Mouse (Mus musculus) forebrain, embryonic 13.5 days (tissue): ENCODE results near the gene Uhrf1. TPM values are rescaled to one million over a fixed set of nuclear protein-coding genes. Genes with fewer than 3 reads are reported as not detected.

ENCODE experiments used
- ATAC-seq: fragments of 200-750 bp; cut with Nextera tagmentation; 2 replicates; pipeline ENCODE4 v1.8.0; 2017
- H3K27ac ChIP-seq: fragments of 300-500 bp; sonication (generic); 2 replicates; pipeline ENCODE4 v1.5.1; 2015; ENCODE audit warnings: inconsistent platforms, mild to moderate bottlenecking, moderate library complexity
- H3K27me3 ChIP-seq: fragments of 300-500 bp; sonication (generic); 2 replicates; pipeline ENCODE4 v1.6.1; 2015; ENCODE audit warnings: mild to moderate bottlenecking, inconsistent platforms
- H3K36me3 ChIP-seq: fragments of 300-500 bp; sonication (generic); 2 replicates; pipeline ENCODE4 v1.6.1; 2015; ENCODE audit warnings: mild to moderate bottlenecking, inconsistent platforms; ENCODE audit not compliant: poor library complexity, severe bottlenecking
- H3K4me1 ChIP-seq: fragments of 300-500 bp; sonication (generic); 2 replicates; pipeline ENCODE4 v1.6.1; 2015; ENCODE audit warnings: inconsistent platforms
- H3K4me2 ChIP-seq: fragments of 300-500 bp; sonication (generic); 2 replicates; pipeline ENCODE4 v1.6.1; 2015; ENCODE audit warnings: inconsistent platforms, mild to moderate bottlenecking, moderate library complexity
- H3K4me3 ChIP-seq: fragments of 300-500 bp; sonication (generic); 2 replicates; pipeline ENCODE4 v1.5.1; 2015; ENCODE audit warnings: mild to moderate bottlenecking, inconsistent platforms
- H3K9ac ChIP-seq: fragments of 300-500 bp; sonication (generic); 2 replicates; pipeline ENCODE4 v1.6.1; 2015; ENCODE audit warnings: mild to moderate bottlenecking, inconsistent platforms
- H3K9me3 ChIP-seq: fragments of 300-500 bp; sonication (generic); replicated peaks from 2 replicates; pipeline ENCODE4 v1.6.1; 2016; ENCODE audit warnings: inconsistent platforms
- WGBS: fragments of 180-500 bp; shearing (Covaris S2); methylation state at CpG from one replicate; pipeline ENCODE4 v1.1.7; 2015; 5-methylcytosine and 5-hydroxymethylcytosine counted together
- polyA plus RNA-seq: library from polyadenylated mRNA; unstranded; fragments of >200 nt; fragmentation: Nextera tagmentation; extraction: Ambion mirVana; gene quantifications from 2 replicates; pipeline ENCODE4 v1.2.1, GENCODE M21; 2015

Uhrf1 gene
- polyA plus RNA-seq, 1 experiment from 2014 or later = 119 TPM

DNA sequence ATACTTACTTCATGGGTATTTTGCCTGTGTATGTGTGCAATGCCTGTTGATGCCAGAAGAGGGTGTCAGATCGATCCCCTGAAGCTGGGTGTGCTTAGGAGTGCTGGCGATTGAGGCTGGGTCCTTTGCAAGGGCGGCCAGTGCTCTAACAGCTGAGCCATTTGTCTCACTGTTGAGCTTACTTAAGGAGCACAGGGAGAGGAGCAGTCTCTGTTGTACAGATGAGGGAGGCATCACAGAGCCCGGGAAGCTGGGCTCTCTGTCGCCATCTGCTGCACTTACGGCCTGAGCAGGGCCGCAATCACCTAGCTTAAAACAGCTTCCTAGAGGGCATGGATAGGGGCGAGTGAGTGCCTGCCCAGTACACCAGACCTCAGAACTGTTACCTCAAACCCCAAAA, 29.9 kb downstream of the Uhrf1 start:
- 41% methylated on average over 8 of the region's 8 CpGs for WGBS
- no peaks in the 10 kb centered on the region for H3K27me3 ChIP-seq
- no peak overlapping the region for H3K4me2 ChIP-seq
- no peak overlapping the region for H3K4me3 ChIP-seq
- H3K4me1 ChIP-seq = peaks cover 43% of the 10 kb centered on the region
- no peaks in the 10 kb centered on the region for H3K9me3 ChIP-seq
- no peak overlapping the region for H3K9ac ChIP-seq
- ATAC-seq = no peak
- no peak overlapping the region for H3K27ac ChIP-seq
- H3K36me3 ChIP-seq = no peaks in the 10 kb centered on the region

GRCm38 (mm10) chr17:56337190-56337589, 34.1 kb downstream of the Uhrf1 start:
- Histone ChIP-seq H3K27ac (no peak overlapping the region), H3K9me3 (no peaks in the 10 kb centered on the region), H3K36me3 (no peaks in the 10 kb centered on the region), H3K4me3 (no peak overlapping the region), H3K9ac (no peak overlapping the region), H3K4me1 (peaks cover 19% of the 10 kb centered on the region), H3K4me2 (no peak overlapping the region), H3K27me3 (no peaks in the 10 kb centered on the region)
- ATAC-seq = no peak; the same call in 1 of the 2 replicates
- WGBS = 61% methylated on average over 4 of the region's 4 CpGs

GRCm38 (mm10) chr17:56337791-56338190, 34.7 kb downstream of the Uhrf1 start:
- Histone ChIP-seq H3K9ac (no peak overlapping the region), H3K4me3 (no peak overlapping the region), H3K9me3 (no peaks in the 10 kb centered on the region), H3K4me2 (no peak overlapping the region), H3K27me3 (no peaks in the 10 kb centered on the region), H3K36me3 (no peaks in the 10 kb centered on the region), H3K4me1 (peaks cover 19% of the 10 kb centered on the region), H3K27ac (no peak overlapping the region)
- 94% methylated on average over 6 of the region's 6 CpGs for WGBS
- ATAC-seq = no peak

DNA sequence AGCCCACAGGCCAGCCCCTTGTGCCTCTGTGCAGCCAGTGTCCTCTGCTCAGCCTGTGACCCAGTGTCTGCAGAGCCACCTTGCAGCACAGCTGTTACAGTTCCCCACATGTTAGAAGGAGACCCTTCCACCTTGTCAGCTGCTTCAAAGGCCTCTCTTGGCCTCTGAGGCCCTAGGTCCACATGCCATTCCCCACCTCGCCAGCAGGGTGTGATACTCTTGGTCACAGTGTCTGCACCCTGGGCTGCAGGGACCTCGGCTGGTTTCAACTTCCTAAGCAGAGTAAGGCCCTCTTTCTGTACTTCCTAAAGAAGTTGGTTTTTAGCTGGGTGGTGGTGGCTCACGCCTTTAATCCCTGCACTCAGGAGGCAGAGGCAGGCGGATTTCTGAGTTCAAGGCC, 35.8 kb downstream of the Uhrf1 start:
- H3K9me3 ChIP-seq = no peaks in the 10 kb centered on the region
- no peak overlapping the region for H3K27ac ChIP-seq
- H3K4me3 ChIP-seq = no peak overlapping the region
- no peaks in the 10 kb centered on the region for H3K27me3 ChIP-seq
- no peak overlapping the region for H3K9ac ChIP-seq
- 0 out of 2 replicates have a peak, but pooled peaks cover under 1% of the 10 kb centered on the region for H3K36me3 ChIP-seq
- H3K4me1 ChIP-seq = peaks cover 19% of the 10 kb centered on the region
- WGBS = 55% methylated on average over 4 of the region's 4 CpGs
- H3K4me2 ChIP-seq = no peak overlapping the region
- ATAC-seq = no peak

GRCm38 (mm10) chr17:56340717-56341116, 37.6 kb downstream of the Uhrf1 start:
- Histone ChIP-seq H3K27me3 (no peaks in the 10 kb centered on the region), H3K36me3 (peaks cover 11% of the 10 kb centered on the region; the same call in 1 of the 2 replicates), H3K4me2 (no peak overlapping the region), H3K4me3 (no peak overlapping the region), H3K27ac (no peak overlapping the region), H3K9ac (no peak overlapping the region), H3K9me3 (no peaks in the 10 kb centered on the region), H3K4me1 (peaks cover 21% of the 10 kb centered on the region)
- no peak for ATAC-seq

DNA sequence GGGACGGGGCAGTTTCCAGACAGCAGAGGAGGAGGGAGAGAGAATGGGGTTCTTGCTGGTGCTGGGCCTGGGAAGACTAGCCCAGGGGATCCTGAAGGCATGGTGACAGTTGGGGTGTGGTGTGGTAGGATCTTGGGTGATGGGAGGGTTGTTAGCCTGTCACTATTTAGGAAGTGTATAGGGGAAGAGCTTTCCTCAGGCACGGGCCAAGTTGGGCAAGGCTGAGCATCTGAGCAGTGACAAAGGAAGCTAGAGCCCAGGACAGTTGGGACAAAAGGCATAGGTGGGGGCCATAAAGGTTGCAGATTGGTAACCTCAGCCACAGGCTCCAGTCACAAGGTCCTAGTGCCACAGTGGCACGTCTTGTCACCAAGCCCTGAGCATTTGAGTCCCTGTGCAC, 40.3 kb downstream of the Uhrf1 start:
- Histone ChIP-seq H3K4me1 (peaks cover 14% of the 10 kb centered on the region), H3K9me3 (no peaks in the 10 kb centered on the region), H3K9ac (no peak overlapping the region), H3K36me3 (peaks cover 18% of the 10 kb centered on the region), H3K4me2 (no peak overlapping the region), H3K27me3 (no peaks in the 10 kb centered on the region), H3K4me3 (no peak overlapping the region), H3K27ac (no peak overlapping the region)
- no peak for ATAC-seq
- WGBS = 85% methylated on average over 3 of the region's 3 CpGs

DNA sequence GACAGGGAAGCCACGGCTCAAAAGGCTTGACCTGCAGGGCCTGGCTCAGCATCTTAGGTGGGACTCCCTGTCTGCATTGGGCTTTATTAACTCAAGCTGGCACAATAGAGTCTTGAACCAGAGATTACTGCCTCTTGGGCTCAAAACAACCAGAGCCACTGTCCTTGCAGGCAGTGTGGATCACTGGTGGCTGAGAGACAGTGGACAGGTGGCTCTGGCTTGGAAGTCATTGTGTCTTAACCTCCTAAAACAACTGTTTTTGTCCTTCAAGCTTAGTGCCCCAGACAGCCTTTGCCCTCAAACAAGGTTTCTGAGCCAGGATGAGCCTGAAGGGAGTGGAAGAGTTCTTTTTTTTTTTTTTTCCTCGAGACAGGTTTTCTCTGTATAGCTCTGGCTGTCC, 42.2 kb downstream of the Uhrf1 start:
- no peak overlapping the region for H3K4me3 ChIP-seq
- H3K9ac ChIP-seq = no peak overlapping the region
- H3K9me3 ChIP-seq = no peaks in the 10 kb centered on the region
- 82% methylated on average over 2 of the region's 2 CpGs for WGBS
- peaks cover 16% of the 10 kb centered on the region for H3K4me1 ChIP-seq
- no peak for ATAC-seq
- peaks cover 18% of the 10 kb centered on the region for H3K36me3 ChIP-seq
- no peaks in the 10 kb centered on the region for H3K27me3 ChIP-seq
- no peak overlapping the region for H3K27ac ChIP-seq
- H3K4me2 ChIP-seq = no peak overlapping the region

DNA sequence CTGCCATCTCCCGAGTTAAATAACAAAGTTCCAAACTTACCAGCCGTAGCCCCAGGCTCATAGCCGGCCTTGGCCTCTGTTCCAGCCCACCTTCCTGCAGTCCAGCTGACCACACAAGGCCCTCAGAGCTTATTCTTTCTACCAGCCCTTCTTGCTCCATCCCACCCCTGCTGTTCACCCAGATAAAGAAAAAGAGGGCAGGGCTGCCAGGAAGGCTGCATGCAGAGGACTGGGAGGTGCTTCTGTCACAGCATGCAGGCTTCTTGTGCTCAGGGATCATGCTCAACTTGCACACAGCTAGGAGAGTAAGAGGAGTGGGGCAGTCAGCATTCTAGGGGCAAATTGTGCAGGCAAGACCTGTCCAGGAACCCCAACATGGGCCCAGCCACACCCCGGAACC, 45.0 kb downstream of the Uhrf1 start:
- Histone ChIP-seq H3K27me3 (no peaks in the 10 kb centered on the region), H3K4me3 (no peak overlapping the region), H3K36me3 (peaks cover 38% of the 10 kb centered on the region), H3K9ac (no peak overlapping the region), H3K9me3 (no peaks in the 10 kb centered on the region), H3K4me1 (peaks cover 16% of the 10 kb centered on the region), H3K27ac (no peak overlapping the region), H3K4me2 (no peak overlapping the region)
- no peak for ATAC-seq
- 76% methylated on average over 4 of the region's 4 CpGs for WGBS

GRCm38 (mm10) chr17:56348586-56348985, 45.5 kb downstream of the Uhrf1 start:
- no peak overlapping the region for H3K4me3 ChIP-seq
- H3K9me3 ChIP-seq = no peaks in the 10 kb centered on the region
- peaks cover 16% of the 10 kb centered on the region for H3K4me1 ChIP-seq
- no peak overlapping the region for H3K4me2 ChIP-seq
- no peak for ATAC-seq
- peaks cover 43% of the 10 kb centered on the region for H3K36me3 ChIP-seq
- no peak overlapping the region for H3K27ac ChIP-seq
- no peaks in the 10 kb centered on the region for H3K27me3 ChIP-seq
- H3K9ac ChIP-seq = no peak overlapping the region

DNA sequence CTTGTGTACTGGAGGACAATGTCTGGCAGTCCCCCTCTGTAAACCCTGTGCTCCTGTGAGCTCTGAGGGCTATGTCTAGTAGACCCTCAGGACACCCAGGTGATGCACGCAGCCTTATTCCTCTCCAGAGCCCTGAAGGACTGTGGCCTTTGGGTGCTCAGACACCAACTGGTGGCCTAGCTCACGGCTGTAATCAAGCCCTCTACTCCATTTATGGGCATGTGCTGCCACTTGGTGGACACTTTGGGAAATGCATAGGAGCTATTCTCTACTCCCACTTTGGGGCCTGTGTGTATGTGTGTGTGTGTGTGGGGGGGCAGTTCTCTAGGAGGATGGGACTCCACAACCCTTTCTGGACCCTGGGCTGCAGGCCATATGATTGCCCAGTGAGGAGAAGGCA, 47.6 kb downstream of the Uhrf1 start:
- peaks cover 13% of the 10 kb centered on the region for H3K4me1 ChIP-seq
- H3K9ac ChIP-seq = 0 out of 2 replicates have a peak overlapping the region, but pooled peaks have one; percentile 2
- no peak overlapping the region for H3K4me3 ChIP-seq
- peak; percentile 66 for ATAC-seq
- H3K27me3 ChIP-seq = no peaks in the 10 kb centered on the region
- H3K4me2 ChIP-seq = no peak overlapping the region
- H3K36me3 ChIP-seq = peaks cover 53% of the 10 kb centered on the region
- WGBS = 34% methylated on average over 2 of the region's 2 CpGs
- no peak overlapping the region for H3K27ac ChIP-seq
- no peaks in the 10 kb centered on the region for H3K9me3 ChIP-seq

- no peak overlapping the region for H3K9ac ChIP-seq
- peak; percentile 81 for ATAC-seq
- H3K4me2 ChIP-seq = no peak overlapping the region
- H3K36me3 ChIP-seq = peaks cover 86% of the 10 kb centered on the region
- H3K4me3 ChIP-seq = no peak overlapping the region
- no peak overlapping the region for H3K27ac ChIP-seq
- no peaks in the 10 kb centered on the region for H3K27me3 ChIP-seq
- WGBS = 74% methylated on average over 9 of the region's 9 CpGs
- H3K4me1 ChIP-seq = peaks cover 16% of the 10 kb centered on the region
- no peaks in the 10 kb centered on the region for H3K9me3 ChIP-seq
Observed at GRCm38 (mm10) chr17:56356921-56357885, 54.1 kb downstream of the Uhrf1 start.

GRCm38 (mm10) chr17:56359183-56359725, 56.1 kb downstream of the Uhrf1 start:
- Histone ChIP-seq H3K36me3 (peaks cover 85% of the 10 kb centered on the region), H3K27ac (no peak overlapping the region), H3K9ac (no peak overlapping the region), H3K9me3 (no peaks in the 10 kb centered on the region), H3K4me1 (peaks cover 19% of the 10 kb centered on the region), H3K4me3 (no peak overlapping the region), H3K27me3 (no peaks in the 10 kb centered on the region), H3K4me2 (no peak overlapping the region)
- WGBS = 87% methylated on average over 3 of the region's 3 CpGs
- no peak for ATAC-seq
